Mouse (Mus musculus): ENCODE results near the gene Cntnap5b.

DNA sequence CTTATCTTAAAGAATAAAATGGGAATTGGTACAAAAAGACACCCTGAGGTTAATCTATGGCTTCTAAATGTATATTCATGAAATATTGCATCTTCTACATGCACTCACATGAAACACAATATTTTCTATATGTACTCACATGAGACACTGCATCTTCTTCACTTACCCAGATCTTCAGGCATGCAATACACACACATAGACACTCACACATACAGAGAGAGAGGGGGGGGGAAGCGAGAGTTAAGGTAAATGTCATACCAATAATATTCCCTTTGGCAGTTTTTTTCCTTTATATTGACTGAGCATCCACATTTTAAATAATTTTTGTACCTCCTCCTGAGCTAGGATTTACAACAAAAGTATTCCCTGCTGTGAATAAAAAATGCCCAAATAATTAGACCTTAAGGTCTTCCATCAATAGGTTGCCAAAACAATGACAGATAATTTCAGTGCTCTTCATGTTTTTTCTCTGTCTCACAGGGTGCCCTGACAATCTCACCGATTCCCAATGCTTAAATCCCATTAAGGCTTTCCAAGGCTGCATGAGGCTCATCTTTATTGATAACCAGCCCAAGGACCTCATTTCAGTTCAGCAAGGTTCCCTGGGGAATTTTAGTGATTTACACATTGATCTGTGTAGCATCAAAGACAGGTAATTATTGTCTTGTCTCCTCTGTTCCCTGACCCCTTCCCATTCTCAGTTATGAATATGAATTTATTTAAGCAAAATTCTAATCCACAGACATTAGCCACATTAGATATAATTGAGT is 391.2 kb downstream of the Cntnap5b start:
- no peak for TF ChIP-seq POLR2A (IDR thresholded peaks at IDR 0.05; ENCODE audit: borderline replicate concordance, extremely low read depth, low read depth, low read length)
- no peak for TF ChIP-seq CTCF (IDR thresholded peaks at IDR 0.05; ENCODE audit: insufficient read depth, low read length)
